Mouse (Mus musculus) thymus, adult 2 months (tissue): ENCODE data around the gene Adh7. TPM values are rescaled to one million over a fixed set of nuclear protein-coding genes. Genes with fewer than 3 reads are reported as not detected.

Source experiments
- DNase-seq: peaks from one replicate; pipeline ENCODE4 v3.0.0; 2021
- H3K27ac ChIP-seq: fragments of 200-500 bp; 2 replicates; pipeline ENCODE4 v1.5.1; 2012; ENCODE audit warnings: low read length, control low read depth; ENCODE audit not compliant: control insufficient read depth, insufficient read depth
- H3K27me3 ChIP-seq: fragments of 200-500 bp; 2 replicates; pipeline ENCODE4 v1.6.1; 2012; ENCODE audit warnings: mild to moderate bottlenecking, low read length, moderate library complexity, mixed read lengths; ENCODE audit not compliant: control insufficient read depth, insufficient read depth
- H3K36me3 ChIP-seq: fragments of 200-500 bp; 2 replicates; pipeline ENCODE4 v1.6.1; 2012; ENCODE audit warnings: mild to moderate bottlenecking, low read length, moderate library complexity; ENCODE audit not compliant: control insufficient read depth, insufficient read depth
- H3K4me1 ChIP-seq: fragments of 200-500 bp; replicated peaks from 2 replicates; pipeline ENCODE4 v1.6.1; 2012; ENCODE audit warnings: low read length; ENCODE audit not compliant: control insufficient read depth, insufficient read depth
- H3K4me3 ChIP-seq: fragments of 200-500 bp; 2 replicates; pipeline ENCODE4 v1.5.1; 2012; ENCODE audit warnings: mild to moderate bottlenecking, low read length, control low read depth, moderate library complexity; ENCODE audit not compliant: control insufficient read depth, insufficient read depth
- CTCF ChIP-seq: fragments of 200-500 bp; IDR thresholded peaks from 2 replicates; pipeline ENCODE4 v1.5.1; 2012; ENCODE audit warnings: mild to moderate bottlenecking, control low read depth, low read length, moderate library complexity, borderline replicate concordance; ENCODE audit not compliant: control insufficient read depth, poor library complexity, insufficient read depth; ENCODE audit errors: extremely low read depth
- POLR2A ChIP-seq: fragments of 200-500 bp; IDR thresholded peaks from 2 replicates; pipeline ENCODE4 v1.6.1; 2012; ENCODE audit warnings: mild to moderate bottlenecking, low read length, control low read depth, moderate library complexity; ENCODE audit not compliant: control insufficient read depth, poor library complexity, insufficient read depth; ENCODE audit errors: extremely low read depth
- WGBS: fragments of 180-500 bp; shearing (Covaris S2); methylation state at CpG from one replicate; pipeline ENCODE4 v1.1.7; 2018; 5-methylcytosine and 5-hydroxymethylcytosine counted together
- polyA plus RNA-seq: library from polyadenylated mRNA; depleted of rRNA; stranded (reverse); fragments of >200 nt; gene quantifications from 2 replicates; pipeline ENCODE4 v1.2.3, GENCODE M21; 2012

The Adh7 gene
- polyA plus RNA-seq, 1 experiment, result 0.16 TPM

DNA sequence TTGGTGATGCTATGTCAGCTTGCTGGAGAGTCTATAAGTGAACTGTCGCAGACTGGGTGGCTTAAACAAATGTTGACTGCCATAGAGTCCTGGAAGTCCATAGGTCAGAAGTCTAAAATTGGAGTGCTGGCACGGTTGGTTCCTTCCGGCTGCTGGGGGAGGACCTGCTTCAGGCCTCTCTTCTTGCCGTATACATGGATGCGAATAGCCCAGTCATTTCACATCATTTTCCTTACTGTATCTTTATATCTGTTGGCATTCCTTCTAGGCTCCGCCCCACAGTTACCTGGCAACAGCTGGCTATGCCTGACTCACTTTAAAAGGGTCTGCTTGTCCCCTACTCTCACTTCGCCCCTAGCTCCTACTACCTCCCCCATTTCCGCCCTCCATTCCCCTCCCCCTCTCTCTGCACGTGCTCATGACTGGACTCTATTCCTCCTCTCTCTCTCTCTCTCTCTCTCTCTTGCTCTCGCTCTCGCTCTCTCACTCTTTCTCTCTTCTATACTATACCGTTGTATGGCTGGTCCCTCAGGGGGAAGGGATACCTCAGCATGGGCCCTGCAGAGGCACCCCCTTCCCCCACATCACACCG, 6.9 kb downstream of the Adh7 start:
- 91% methylated on average over 13 of the region's 13 CpGs for WGBS
- H3K4me1 ChIP-seq, result no peaks in the 10 kb centered on the region
- no peaks in the 10 kb centered on the region for H3K36me3 ChIP-seq
- no peak overlapping the region for H3K27ac ChIP-seq
- TF ChIP-seq CTCF (no peak), POLR2A (no peak)
- H3K27me3 ChIP-seq, result no peaks in the 10 kb centered on the region
- no peak overlapping the region for H3K4me3 ChIP-seq
- no peak for DNase-seq

DNA sequence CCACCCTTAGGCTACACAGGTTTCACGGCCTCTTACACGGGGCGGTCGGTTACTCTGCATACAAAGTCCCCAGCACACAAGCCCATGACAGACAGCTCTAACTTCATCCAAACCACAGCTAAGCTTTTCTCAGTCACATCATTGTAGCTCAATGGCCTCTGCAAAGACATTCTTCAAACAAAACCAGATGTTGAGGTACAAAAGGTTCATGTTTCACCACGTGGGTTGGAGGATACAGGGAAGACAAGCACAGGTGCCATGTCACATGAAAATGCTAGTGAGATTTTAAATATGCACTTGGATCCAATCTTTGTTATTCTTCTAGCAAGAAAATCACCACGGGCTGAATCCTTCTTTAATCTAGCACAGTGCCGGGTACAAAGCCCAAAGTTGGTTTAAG, 7.8 kb downstream of the Adh7 start:
- WGBS, result 73% methylated on average over 6 of the region's 7 CpGs
- TF ChIP-seq POLR2A (no peak), CTCF (no peak)
- DNase-seq, result no peak
- Histone ChIP-seq H3K4me3 (no peak overlapping the region), H3K27ac (no peak overlapping the region), H3K27me3 (no peaks in the 10 kb centered on the region), H3K4me1 (no peaks in the 10 kb centered on the region), H3K36me3 (no peaks in the 10 kb centered on the region)

DNA sequence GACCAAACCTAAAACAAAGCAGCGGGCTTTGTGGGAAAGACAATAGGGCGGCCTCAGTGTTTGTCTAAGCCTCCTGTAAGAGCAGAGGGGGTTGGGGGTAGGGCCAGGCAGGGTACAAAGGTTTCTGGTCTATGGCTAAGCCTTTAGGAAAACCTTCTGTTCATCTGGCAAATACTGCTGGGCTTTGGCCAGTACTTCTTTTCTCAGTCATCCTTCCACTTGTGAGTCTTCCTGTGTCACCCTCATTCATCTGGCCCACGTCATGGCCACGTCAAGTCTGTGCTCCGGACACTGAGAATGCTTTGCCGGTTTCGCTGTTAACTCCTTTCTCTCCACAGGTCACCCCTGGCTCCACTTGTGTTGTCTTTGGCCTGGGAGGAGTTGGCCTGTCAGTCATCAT, 8.3 kb downstream of the Adh7 start:
- TF ChIP-seq CTCF, result no peak
- TF ChIP-seq POLR2A, result no peak
- no peak overlapping the region for H3K4me3 ChIP-seq
- DNase-seq, result no peak
- H3K4me1 ChIP-seq, result no peaks in the 10 kb centered on the region
- H3K36me3 ChIP-seq, result no peaks in the 10 kb centered on the region
- WGBS, result 82% methylated on average over 7 of the region's 7 CpGs
- no peak overlapping the region for H3K27ac ChIP-seq
- H3K27me3 ChIP-seq, result no peaks in the 10 kb centered on the region

DNA sequence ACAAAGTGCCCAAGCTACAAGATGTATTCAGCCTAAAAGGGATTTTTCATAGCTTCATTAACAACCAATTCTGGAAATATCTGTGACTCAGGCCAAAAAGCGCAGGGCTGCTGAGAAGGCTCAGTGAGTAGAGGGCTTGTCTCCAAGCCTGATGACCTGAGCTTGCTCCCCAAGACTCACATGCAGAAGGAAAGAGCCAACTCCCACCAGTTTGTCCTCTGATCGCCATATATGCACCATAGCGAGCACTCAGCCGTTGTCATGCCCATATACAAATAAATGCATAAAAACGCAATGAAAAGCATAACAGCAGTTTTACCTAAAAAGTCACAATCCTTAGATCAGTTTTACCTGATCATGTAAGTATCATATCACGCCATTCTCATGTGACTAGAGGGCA, 8.9 kb downstream of the Adh7 start:
- Histone ChIP-seq H3K4me3 (no peak overlapping the region), H3K36me3 (no peaks in the 10 kb centered on the region), H3K27ac (no peak overlapping the region), H3K27me3 (no peaks in the 10 kb centered on the region), H3K4me1 (no peaks in the 10 kb centered on the region)
- 94% methylated on average over 6 of the region's 6 CpGs for WGBS
- TF ChIP-seq POLR2A (no peak), CTCF (no peak)
- DNase-seq, result no peak

DNA sequence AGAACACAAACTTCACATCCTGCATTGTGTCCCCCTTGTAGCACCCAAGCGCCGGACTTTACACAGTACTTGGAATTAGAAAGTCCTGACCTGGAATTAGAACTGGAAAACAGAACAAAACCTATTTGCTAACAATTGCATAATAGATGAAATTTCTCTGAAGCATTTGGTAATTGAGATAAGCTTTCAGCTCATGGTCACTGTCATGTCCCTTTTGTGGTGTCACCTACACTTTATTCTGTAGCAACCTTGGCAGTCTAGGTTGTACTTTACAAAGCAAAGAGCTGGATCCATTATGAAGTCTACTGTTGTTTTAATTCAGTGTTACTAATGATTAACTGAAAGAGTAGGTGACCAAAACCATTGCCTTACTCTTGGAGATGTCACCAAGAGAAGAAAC, 9.5 kb downstream of the Adh7 start:
- Histone ChIP-seq H3K4me1 (no peaks in the 10 kb centered on the region), H3K27me3 (no peaks in the 10 kb centered on the region), H3K4me3 (no peak overlapping the region), H3K36me3 (no peaks in the 10 kb centered on the region), H3K27ac (no peak overlapping the region)
- whole genome bisulfite sequencing, result 96% methylated on average over 2 of the region's 2 CpGs
- TF ChIP-seq CTCF (no peak), POLR2A (no peak)
- no peak for DNase-seq

DNA sequence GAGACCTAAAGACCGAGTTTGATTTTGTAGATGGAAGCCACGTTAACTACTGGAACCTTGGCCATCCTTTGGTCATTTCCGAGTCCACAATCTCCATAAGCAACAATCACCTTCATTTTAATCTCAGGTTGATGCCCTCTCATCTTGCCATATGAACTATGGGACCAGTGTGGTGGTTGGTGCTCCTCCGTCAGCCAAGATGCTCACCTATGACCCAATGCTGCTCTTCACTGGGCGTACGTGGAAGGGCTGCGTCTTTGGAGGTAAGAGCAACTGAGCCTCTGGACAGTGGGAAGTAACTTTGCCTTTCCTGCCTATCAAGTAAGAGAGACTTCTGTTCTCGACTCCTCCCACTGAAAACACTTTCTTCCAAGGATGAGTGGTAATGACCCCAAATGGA, 10.2 kb downstream of the Adh7 start:
- no peaks in the 10 kb centered on the region for H3K36me3 ChIP-seq
- H3K27me3 ChIP-seq, result no peaks in the 10 kb centered on the region
- TF ChIP-seq POLR2A, result no peak
- no peak for TF ChIP-seq CTCF
- WGBS, result 93% methylated on average over 8 of the region's 8 CpGs
- no peak for DNase-seq
- H3K4me3 ChIP-seq, result no peak overlapping the region
- no peaks in the 10 kb centered on the region for H3K4me1 ChIP-seq
- no peak overlapping the region for H3K27ac ChIP-seq

DNA sequence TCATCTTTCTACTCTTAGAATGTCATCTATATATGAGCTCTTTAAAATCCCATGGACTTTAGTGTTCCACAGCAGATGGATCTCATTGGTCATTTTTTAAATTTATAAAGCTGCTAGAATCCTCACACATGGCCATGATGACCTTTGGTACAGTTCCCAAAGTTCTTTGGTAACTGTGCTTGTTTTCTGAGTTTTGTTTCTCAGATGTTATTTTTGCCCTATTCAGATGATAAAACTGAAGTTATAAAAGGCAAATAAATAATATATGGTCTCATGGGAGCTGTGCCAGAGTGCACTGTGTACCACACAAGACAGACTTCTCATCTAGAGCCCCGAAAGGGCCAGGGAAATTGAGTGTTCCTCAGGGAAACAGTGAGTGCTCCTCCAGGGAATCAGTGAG, 11.9 kb downstream of the Adh7 start:
- Histone ChIP-seq H3K27ac (no peak overlapping the region), H3K4me1 (no peaks in the 10 kb centered on the region), H3K36me3 (no peaks in the 10 kb centered on the region), H3K4me3 (no peak overlapping the region), H3K27me3 (no peaks in the 10 kb centered on the region)
- no peak for DNase-seq
- 97% methylated on average over 1 of the region's 1 CpGs for WGBS
- TF ChIP-seq POLR2A, result no peak
- TF ChIP-seq CTCF, result no peak
